Mouse (Mus musculus): ENCODE measurements around the gene Tchh. TPM values are rescaled to one million over a fixed set of nuclear protein-coding genes. Genes with fewer than 3 reads are reported as not detected.
"Not testable (repeated sequence)": the region's sequence is repeated elsewhere in the genome, so short reads cannot be mapped to it uniquely, and the experiment has no call there.

Gene Tchh
- 0.30 and 0.37 TPM in 2 replicates for polyA plus RNA-seq (2016; fragmentation: Nextera tagmentation; extraction: Ambion mirVana)

DNA sequence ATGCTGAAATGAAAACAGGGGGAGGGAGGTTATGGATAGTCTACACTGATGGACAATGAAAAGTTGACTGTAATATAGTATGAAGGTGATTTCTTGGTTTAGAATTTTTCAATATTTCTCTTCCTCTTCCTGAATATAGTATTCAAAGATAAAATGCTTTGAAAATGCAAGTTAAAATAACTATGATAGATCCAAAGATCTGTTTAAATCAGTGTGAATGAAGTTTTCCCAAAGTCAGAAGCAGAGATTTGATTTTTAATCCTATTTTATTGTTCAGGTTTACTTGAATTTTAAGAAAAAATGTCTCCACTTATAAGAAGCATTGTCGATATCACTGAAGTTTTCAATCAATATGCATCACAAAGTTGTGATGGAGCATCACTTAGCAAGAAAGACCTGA, at the start of gene Tchh:
TSS of gene Tchh (plus strand) at position 301 of the 400 bp plus-strand sequence.
- H3K36me3 ChIP-seq (replicated peaks), result no peaks in the 10 kb centered on the region
- WGBS, result 86% methylated on average over 1 of the region's 1 CpGs
- H3K4me3 ChIP-seq, result peak within 1 kb of the TSS; percentile 63; the same call in 1 of the 2 replicates
- H3K27me3 ChIP-seq (ENCODE audit: poor library complexity, severe bottlenecking), result peaks cover 62% of the 10 kb centered on the region
- H3K9me3 ChIP-seq, result no peaks in the 10 kb centered on the region
- peaks cover 26% of the 10 kb centered on the region for H3K4me1 ChIP-seq
- no peak within 1 kb of the TSS for H3K27ac ChIP-seq
- DNase-seq (ENCODE audit: extremely low spot score, low spot score), result no peak

DNA sequence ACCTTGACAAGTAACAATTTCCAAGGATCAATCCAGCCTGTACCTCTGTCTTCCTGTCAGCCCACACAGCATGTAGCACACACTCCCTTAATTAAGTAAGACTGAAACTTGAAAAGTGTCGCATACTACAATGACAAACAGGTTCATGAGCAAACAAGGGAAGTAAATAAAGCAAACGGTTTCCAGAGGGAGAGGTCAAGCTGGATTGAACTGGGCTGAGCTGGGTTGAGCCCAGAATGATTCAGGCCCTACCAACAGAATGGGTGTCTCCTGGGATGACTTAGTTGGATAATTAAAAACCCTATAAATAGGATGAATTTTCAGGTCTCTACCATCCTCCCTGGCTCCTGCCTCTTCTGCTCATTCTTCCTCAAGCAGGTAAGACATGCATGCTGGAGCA, 48.8 kb upstream of the Tchh start, which contains the start of gene Rptn:
TSS of gene Rptn (plus strand) at position 334 of the 400 bp plus-strand sequence.
- no peaks in the 10 kb centered on the region for H3K9me3 ChIP-seq
- H3K36me3 ChIP-seq (replicated peaks), result no peaks in the 10 kb centered on the region
- H3K4me1 ChIP-seq, result no peaks in the 10 kb centered on the region
- DNase-seq (ENCODE audit: extremely low spot score, low spot score), result no peak
- no peak within 1 kb of the TSS for H3K4me3 ChIP-seq
- no peak within 1 kb of the TSS for H3K27ac ChIP-seq
- WGBS, result 84% methylated on average over 2 of the region's 2 CpGs
- H3K27me3 ChIP-seq (ENCODE audit: poor library complexity, severe bottlenecking), result no peaks in the 10 kb centered on the region

DNA sequence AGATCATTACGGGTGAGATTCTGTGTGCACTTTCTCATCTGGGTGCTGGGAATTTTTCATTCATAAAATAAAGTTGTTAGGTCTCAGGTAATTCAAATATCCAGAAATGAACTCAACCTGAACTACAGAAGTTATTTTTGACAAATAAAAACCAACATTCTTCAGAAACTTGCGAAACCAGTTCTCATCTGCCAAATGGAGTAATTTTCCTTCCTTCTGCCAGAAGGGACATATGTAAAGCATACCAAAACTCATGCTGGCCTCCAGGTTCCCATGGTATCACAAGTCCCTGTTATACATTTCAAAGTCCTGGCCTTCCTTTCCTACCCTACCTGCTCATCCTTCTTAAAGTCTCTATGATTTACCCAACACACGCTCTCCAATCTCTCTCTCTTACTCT, 38.2 kb upstream of the Tchh start:
- Histone ChIP-seq H3K9me3 (no peaks in the 10 kb centered on the region), H3K4me3 (no peak overlapping the region), H3K27ac (no peak overlapping the region), H3K27me3 (ENCODE audit: poor library complexity, severe bottlenecking) (no peaks in the 10 kb centered on the region), H3K4me1 (no peaks in the 10 kb centered on the region), H3K36me3 (replicated peaks) (no peaks in the 10 kb centered on the region)
- no peak for DNase-seq (ENCODE audit: extremely low spot score, low spot score)
- WGBS, result 98% methylated on average over 3 of the region's 3 CpGs

DNA sequence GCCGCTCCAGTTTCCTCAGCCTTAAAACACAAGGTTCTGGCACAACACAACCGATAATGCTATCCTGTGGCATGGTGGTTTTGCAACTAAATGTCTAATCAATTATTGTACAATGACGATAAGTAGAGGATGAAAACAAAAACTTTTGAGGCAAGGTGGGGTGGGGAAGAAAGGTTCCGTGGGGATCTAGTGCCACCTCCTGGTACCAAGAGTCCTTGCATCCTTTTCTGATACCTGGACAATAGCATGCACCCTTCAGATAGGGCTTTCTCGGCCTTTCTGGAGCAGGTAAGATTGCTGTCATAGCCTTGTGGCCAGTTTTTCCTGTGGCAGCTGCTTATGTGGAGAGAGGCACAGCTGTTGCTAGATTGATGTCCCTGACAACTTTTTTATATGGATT, 35.1 kb upstream of the Tchh start:
- no peaks in the 10 kb centered on the region for H3K9me3 ChIP-seq
- no peaks in the 10 kb centered on the region for H3K36me3 ChIP-seq (replicated peaks)
- no peak overlapping the region for H3K4me3 ChIP-seq
- H3K27me3 ChIP-seq (ENCODE audit: poor library complexity, severe bottlenecking), result no peaks in the 10 kb centered on the region
- 36% methylated on average over 5 of the region's 5 CpGs for WGBS
- no peak overlapping the region for H3K27ac ChIP-seq
- 0 out of 2 replicates have a peak, but pooled peaks cover 3% of the 10 kb centered on the region for H3K4me1 ChIP-seq
- peak; percentile 18 for DNase-seq (ENCODE audit: extremely low spot score, low spot score)

DNA sequence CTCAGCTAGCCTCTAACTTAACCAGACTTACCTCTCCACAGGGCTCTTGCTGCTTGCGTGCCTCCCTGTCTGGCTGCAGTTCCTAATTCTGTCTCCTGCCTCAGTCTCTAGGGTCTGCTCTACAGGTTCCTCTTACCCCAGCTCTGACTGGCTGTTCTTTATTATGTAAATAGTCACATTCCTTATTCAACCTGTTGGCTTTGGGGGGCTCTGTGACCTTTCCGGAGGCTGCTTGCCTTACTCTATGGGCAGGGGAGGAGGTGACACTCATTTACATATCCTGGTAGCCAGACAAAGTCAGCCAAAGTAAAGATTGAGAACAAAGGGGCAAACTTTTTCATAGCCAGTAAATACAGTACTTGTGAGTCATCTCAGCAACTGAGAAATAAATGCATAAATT, 30.2 kb upstream of the Tchh start:
- no peaks in the 10 kb centered on the region for H3K36me3 ChIP-seq (replicated peaks)
- H3K4me3 ChIP-seq, result no peak overlapping the region
- no peak overlapping the region for H3K27ac ChIP-seq
- H3K27me3 ChIP-seq (ENCODE audit: poor library complexity, severe bottlenecking), result no peaks in the 10 kb centered on the region
- 9% methylated on average over 2 of the region's 2 CpGs for WGBS
- H3K9me3 ChIP-seq, result no peaks in the 10 kb centered on the region
- DNase-seq (ENCODE audit: extremely low spot score, low spot score), result no peak
- 0 out of 2 replicates have a peak, but pooled peaks cover 3% of the 10 kb centered on the region for H3K4me1 ChIP-seq

GRCm38 (mm10) chr3:93431673-93432072, 10.5 kb upstream of the Tchh start:
- DNase-seq (ENCODE audit: extremely low spot score, low spot score), result no peak
- Histone ChIP-seq H3K36me3 (replicated peaks) (no peaks in the 10 kb centered on the region), H3K27me3 (ENCODE audit: poor library complexity, severe bottlenecking) (no peaks in the 10 kb centered on the region), H3K4me1 (no peaks in the 10 kb centered on the region), H3K4me3 (no peak overlapping the region), H3K9me3 (no peaks in the 10 kb centered on the region), H3K27ac (no peak overlapping the region)
- WGBS, result 35% methylated on average over 3 of the region's 3 CpGs

- WGBS, result under 1% methylated on average over 38 of the region's 38 CpGs
- peaks cover 78% of the 10 kb centered on the region for H3K27me3 ChIP-seq (ENCODE audit: poor library complexity, severe bottlenecking)
- no peaks in the 10 kb centered on the region for H3K9me3 ChIP-seq
Measured at GRCm38 (mm10) chr3:93443501-93444101, 1.5 kb downstream of the Tchh start.

GRCm38 (mm10) chr3:93444343-93445164, 2.4 kb downstream of the Tchh start:
- H3K27me3 ChIP-seq (ENCODE audit: poor library complexity, severe bottlenecking), result peaks cover 85% of the 10 kb centered on the region
- WGBS, result under 1% methylated on average over 56 of the region's 56 CpGs
- H3K27ac ChIP-seq, result peak overlapping the region; percentile 62

More at GRCm38 (mm10) chr3:93443501-93444101, 1.5 kb downstream of the Tchh start:
- DNase-seq (ENCODE audit: extremely low spot score, low spot score), result peak; percentile 69
- H3K4me1 ChIP-seq, result peaks cover 33% of the 10 kb centered on the region
- H3K36me3 ChIP-seq (replicated peaks), result no peaks in the 10 kb centered on the region
- H3K4me3 ChIP-seq, result peak overlapping the region; percentile 63
- H3K27ac ChIP-seq, result peak overlapping the region; percentile 62; the same call in 1 of the 2 replicates

DNA sequence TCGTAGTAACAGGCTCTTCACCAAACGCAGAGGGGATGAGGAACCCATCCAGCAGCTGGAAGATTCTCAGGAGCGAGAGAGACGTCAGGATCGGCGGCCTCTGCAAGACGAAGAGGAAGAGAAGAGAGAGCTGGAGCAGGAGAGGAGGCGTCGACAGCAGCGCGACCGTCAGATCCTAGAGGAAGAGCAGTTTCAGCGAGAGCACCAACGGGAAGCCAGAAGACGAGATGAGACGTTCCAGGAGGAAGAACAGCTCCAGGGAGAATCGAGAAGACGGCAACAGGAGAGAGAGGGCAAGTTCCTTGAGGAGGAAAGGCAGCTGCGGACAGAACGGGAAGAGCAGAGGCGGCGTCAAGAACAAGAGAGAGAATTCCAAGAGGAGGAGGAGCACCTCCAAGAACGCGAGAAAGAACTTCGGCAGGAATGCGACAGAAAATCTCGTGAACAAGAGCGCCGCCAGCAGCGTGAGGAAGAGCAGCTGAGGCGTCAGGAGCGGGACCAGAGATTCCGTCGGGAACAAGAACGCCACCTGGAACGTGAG, 3.1 kb downstream of the Tchh start:
- peaks cover 33% of the 10 kb centered on the region for H3K4me1 ChIP-seq
- no peaks in the 10 kb centered on the region for H3K36me3 ChIP-seq (replicated peaks)
- H3K27me3 ChIP-seq (ENCODE audit: poor library complexity, severe bottlenecking), result peaks cover 92% of the 10 kb centered on the region
- no peaks in the 10 kb centered on the region for H3K9me3 ChIP-seq
- H3K4me3 ChIP-seq, result peak overlapping the region; percentile 63
- peak overlapping the region; percentile 40; the same call in 1 of the 2 replicates for H3K27ac ChIP-seq
- DNase-seq (ENCODE audit: extremely low spot score, low spot score), result peak; percentile 60
- under 1% methylated on average over 36 of the region's 36 CpGs for WGBS

More at GRCm38 (mm10) chr3:93444343-93445164, 2.4 kb downstream of the Tchh start:
- H3K9me3 ChIP-seq, result no peaks in the 10 kb centered on the region
- DNase-seq (ENCODE audit: extremely low spot score, low spot score), result peak; percentile 75
- peak overlapping the region; percentile 63 for H3K4me3 ChIP-seq
- peaks cover 33% of the 10 kb centered on the region for H3K4me1 ChIP-seq
- no peaks in the 10 kb centered on the region for H3K36me3 ChIP-seq (replicated peaks)

GRCm38 (mm10) chr3:93446128-93446755, 4.1 kb downstream of the Tchh start:
- no peaks in the 10 kb centered on the region for H3K36me3 ChIP-seq (replicated peaks)
- peaks cover 82% of the 10 kb centered on the region for H3K27me3 ChIP-seq (ENCODE audit: poor library complexity, severe bottlenecking)
- H3K27ac ChIP-seq, result 0 out of 2 replicates have a peak overlapping the region, but pooled peaks have one; percentile 56
- DNase-seq (ENCODE audit: extremely low spot score, low spot score), result peak; percentile 61
- under 1% methylated on average over 54 of the region's 54 CpGs for WGBS
- H3K4me1 ChIP-seq, result peaks cover 33% of the 10 kb centered on the region
- no peaks in the 10 kb centered on the region for H3K9me3 ChIP-seq
- H3K4me3 ChIP-seq, result peak overlapping the region; percentile 63

GRCm38 (mm10) chr3:93446756-93447137, 4.6 kb downstream of the Tchh start:
- not testable (repeated sequence) for DNase-seq (ENCODE audit: extremely low spot score, low spot score); H3K36me3 ChIP-seq (replicated peaks); H3K9me3 ChIP-seq
- WGBS, result under 1% methylated on average over 32 of the region's 32 CpGs
- H3K4me3 ChIP-seq, result peak overlapping the region; percentile 63
- H3K27ac ChIP-seq, result 0 out of 2 replicates have a peak overlapping the region, but pooled peaks have one; percentile 56
- peaks cover 77% of the 10 kb centered on the region for H3K27me3 ChIP-seq (ENCODE audit: poor library complexity, severe bottlenecking)
- H3K4me1 ChIP-seq, result peaks cover 33% of the 10 kb centered on the region

- Histone ChIP-seq H3K27me3 (ENCODE audit: poor library complexity, severe bottlenecking) (peaks cover 72% of the 10 kb centered on the region), H3K36me3 (replicated peaks) (no peaks in the 10 kb centered on the region), H3K4me3 (peak overlapping the region; percentile 63), H3K27ac (peak overlapping the region; percentile 56; the same call in 1 of the 2 replicates), H3K9me3 (no peaks in the 10 kb centered on the region), H3K4me1 (peaks cover 33% of the 10 kb centered on the region)
- peak; percentile 77 for DNase-seq (ENCODE audit: extremely low spot score, low spot score)
- under 1% methylated on average over 59 of the region's 59 CpGs for WGBS
Measured at GRCm38 (mm10) chr3:93447138-93447841, 5.2 kb downstream of the Tchh start.

Measured in forebrain, embryonic 10.5 days (tissue).